Mouse (Mus musculus) CH12.LX (cell line): ENCODE results near the gene Caap1. TPM values are rescaled to one million over a fixed set of nuclear protein-coding genes. Genes with fewer than 3 reads are reported as not detected.

Source experiments
- DNase-seq: peaks from one replicate; pipeline ENCODE4 v3.0.0-alpha.2; 2013; ENCODE audit errors: extremely low read depth
- H3K27ac ChIP-seq: 2 replicates; pipeline ENCODE4 v1.5.1; 2012; ENCODE audit warnings: low read depth, mild to moderate bottlenecking, control low read depth, moderate library complexity; ENCODE audit not compliant: insufficient read depth
- H3K27me3 ChIP-seq: replicated peaks from 2 replicates; pipeline ENCODE3; 2012; ENCODE audit warnings: inconsistent platforms
- H3K36me3 ChIP-seq, 2 experiments: replicated peaks in 1 of 2; 2 replicates each; pipeline versions ENCODE3 to v1.6.1; 2012; ENCODE audit warnings: inconsistent platforms in 1 of 2, low read length in 1 of 2, mild to moderate bottlenecking in 1 of 2, mixed read lengths in 1 of 2, moderate library complexity in 1 of 2; ENCODE audit not compliant: control insufficient read depth in 1 of 2, insufficient read depth in 1 of 2
- H3K4me1 ChIP-seq, 2 experiments: 2 replicates each; pipeline ENCODE4 v1.6.1; 2012; ENCODE audit warnings: inconsistent platforms in 1 of 2, moderate library complexity in 1 of 2; ENCODE audit not compliant: insufficient read depth in 2 of 2, control insufficient read depth in 1 of 2
- H3K4me2 ChIP-seq: 2 replicates; pipeline ENCODE4 v1.6.1; 2012; ENCODE audit warnings: low read depth, mild to moderate bottlenecking, control low read depth; ENCODE audit not compliant: poor library complexity, insufficient read depth, severe bottlenecking
- H3K4me3 ChIP-seq, 3 experiments: fragments of 150-350 bp in 1 of 3; sonication (generic) in 1 of 3; replicated peaks in 1 of 3; 2 replicates each; pipeline versions ENCODE3 to v1.5.1; 2011 to 2012; ENCODE audit warnings: low read depth in 2 of 3, low read length in 2 of 3, mild to moderate bottlenecking in 2 of 3, moderate library complexity in 2 of 3, control low read depth in 1 of 3, improper control_type of control experiment in 1 of 3, inconsistent platforms in 1 of 3, mixed read lengths in 1 of 3; ENCODE audit not compliant: poor library complexity in 1 of 3
- H3K79me2 ChIP-seq: replicated peaks from 2 replicates; pipeline ENCODE4 v1.6.1; 2012; ENCODE audit warnings: mild to moderate bottlenecking, moderate library complexity; ENCODE audit not compliant: control insufficient read depth, poor library complexity, insufficient read depth, severe bottlenecking; ENCODE audit errors: extremely low read depth
- H3K9ac ChIP-seq: 2 replicates; pipeline ENCODE4 v1.6.1; 2012; ENCODE audit warnings: low read depth, mild to moderate bottlenecking, control low read depth, moderate library complexity; ENCODE audit not compliant: insufficient read depth
- H3K9me3 ChIP-seq: replicated peaks from 2 replicates; pipeline ENCODE3; 2012; ENCODE audit warnings: low read length, inconsistent platforms, mixed read lengths
- CHD1 ChIP-seq: IDR thresholded peaks from 2 replicates; pipeline ENCODE4 v1.6.1; 2012; ENCODE audit warnings: low read depth, low read length, improper control_type of control experiment, inconsistent platforms
- CHD2 ChIP-seq: IDR thresholded peaks from 2 replicates; pipeline ENCODE4 v1.6.1; 2011; ENCODE audit warnings: low read length, improper control_type of control experiment
- CTCF ChIP-seq, 2 experiments: IDR thresholded peaks in 1 of 2; conservative IDR thresholded peaks in 1 of 2; 2 replicates each; pipeline ENCODE4 v1.5.1; 2011 to 2012; ENCODE audit warnings: low read depth in 2 of 2, low read length in 2 of 2, improper control_type of control experiment in 1 of 2, inconsistent platforms in 1 of 2, mild to moderate bottlenecking in 1 of 2, moderate library complexity in 1 of 2
- ELF1 ChIP-seq: IDR thresholded peaks from 2 replicates; pipeline ENCODE4 v1.6.1; 2014; ENCODE audit warnings: low read depth, mild to moderate bottlenecking, inconsistent platforms, low read length, improper control_type of control experiment
- EP300 ChIP-seq: IDR thresholded peaks from 2 replicates; pipeline ENCODE4 v1.6.1; 2011; ENCODE audit warnings: low read length, improper control_type of control experiment
- ETS1 ChIP-seq: conservative IDR thresholded peaks from 2 replicates; pipeline ENCODE4 v1.6.1; 2012; ENCODE audit warnings: low read depth, mild to moderate bottlenecking, inconsistent platforms, low read length, improper control_type of control experiment, moderate library complexity
- HCFC1 ChIP-seq: IDR thresholded peaks from 2 replicates; pipeline ENCODE4 v1.6.1; 2012; ENCODE audit warnings: low read depth, mild to moderate bottlenecking, inconsistent platforms, low read length, improper control_type of control experiment
- JUND ChIP-seq: conservative IDR thresholded peaks from 2 replicates; pipeline ENCODE4 v1.6.1; 2011; ENCODE audit warnings: low read depth, low read length, improper control_type of control experiment
- KAT2A ChIP-seq: IDR thresholded peaks from 2 replicates; pipeline ENCODE4 v1.6.1; 2012; ENCODE audit warnings: low read length, improper control_type of control experiment, inconsistent platforms; ENCODE audit not compliant: insufficient replicate concordance
- MAFK ChIP-seq: IDR thresholded peaks from 2 replicates; pipeline ENCODE4 v1.6.1; 2011; ENCODE audit warnings: low read length, improper control_type of control experiment; ENCODE audit not compliant: insufficient replicate concordance
- MAX ChIP-seq: IDR thresholded peaks from 2 replicates; pipeline ENCODE4 v1.6.1; 2011; ENCODE audit warnings: low read length, improper control_type of control experiment
- MAZ ChIP-seq: IDR thresholded peaks from 2 replicates; pipeline ENCODE4 v1.6.1; 2012; ENCODE audit warnings: low read depth, mild to moderate bottlenecking, inconsistent platforms, low read length, improper control_type of control experiment, moderate library complexity
- MEF2A ChIP-seq: IDR thresholded peaks from 2 replicates; pipeline ENCODE4 v1.6.1; 2014; ENCODE audit warnings: low read depth, mild to moderate bottlenecking, inconsistent platforms, low read length, improper control_type of control experiment, borderline replicate concordance
- MYC ChIP-seq: IDR thresholded peaks from 2 replicates; pipeline ENCODE4 v1.6.1; 2011; ENCODE audit warnings: low read depth, mild to moderate bottlenecking, improper control_type of control experiment, low read length
- NELFE ChIP-seq: IDR thresholded peaks from 2 replicates; pipeline ENCODE4 v1.6.1; 2011; ENCODE audit warnings: low read depth, low read length, improper control_type of control experiment
- POLR2AphosphoS2 ChIP-seq: IDR thresholded peaks from 2 replicates; pipeline ENCODE4 v1.6.1; 2011; ENCODE audit warnings: low read depth, low read length, improper control_type of control experiment
- RAD21 ChIP-seq: IDR thresholded peaks from 2 replicates; pipeline ENCODE4 v1.6.1; 2011; ENCODE audit warnings: low read depth, mild to moderate bottlenecking, low read length, improper control_type of control experiment, moderate library complexity
- SMC3 ChIP-seq: IDR thresholded peaks from 2 replicates; pipeline ENCODE4 v1.6.1; 2011; ENCODE audit warnings: low read depth, low read length, improper control_type of control experiment
- TBP ChIP-seq: conservative IDR thresholded peaks from 2 replicates; pipeline ENCODE4 v1.6.1; 2011; ENCODE audit warnings: low read depth, low read length, improper control_type of control experiment
- TCF12 ChIP-seq: IDR thresholded peaks from 2 replicates; pipeline ENCODE4 v1.6.1; 2014; ENCODE audit warnings: low read depth, mild to moderate bottlenecking, inconsistent platforms, low read length, improper control_type of control experiment
- ZC3H11A ChIP-seq: IDR thresholded peaks from 2 replicates; pipeline ENCODE4 v1.6.1; 2012; ENCODE audit warnings: low read depth, mild to moderate bottlenecking, inconsistent platforms, low read length, improper control_type of control experiment
- ZKSCAN1 ChIP-seq: IDR thresholded peaks from 2 replicates; pipeline ENCODE4 v1.6.1; 2012; ENCODE audit warnings: low read depth, inconsistent platforms, low read length, improper control_type of control experiment, borderline replicate concordance
- dilution Hi-C: fragments of 300-500 bp; cut with MboI; formaldehyde crosslinking; loops from 2 replicates; pipeline ENCODE4 v1.14.3; 2020; ENCODE audit warnings: low sequenced_read_pairs; ENCODE audit not compliant: extremely low pct_unique_long_range_greater_than_20kb, extremely low pct_ligation_motif_present
- in situ Hi-C: fragments of 300-500 bp; cut with MboI; formaldehyde crosslinking; loops from 3 replicates; pipeline ENCODE4 v1.14.3; 2019; ENCODE audit warnings: low sequenced_read_pairs, low pct_ligation_motif_present, low pct_unique_long_range_greater_than_20kb, mixed read lengths
- polyA plus RNA-seq: library from polyadenylated mRNA; unstranded; fragments of >175 nt; gene quantifications from 2 replicates; pipeline ENCODE4 v1.2.1, GENCODE M21; 2012; ENCODE audit warnings: low read depth; ENCODE audit not compliant: insufficient read length
- total RNA-seq, 2 experiments: library from RNA; depleted of rRNA; stranded (reverse); fragments of 300-350 nt in 1 of 2; fragments of >200 nt in 1 of 2; gene quantifications; 2 replicates each; pipeline ENCODE4 v1.2.3; 2012 to 2014

Caap1 gene
- total and polyA plus RNA-seq, 3 experiments, result 10.2 to 34.1 (median 18.7) TPM

DNA sequence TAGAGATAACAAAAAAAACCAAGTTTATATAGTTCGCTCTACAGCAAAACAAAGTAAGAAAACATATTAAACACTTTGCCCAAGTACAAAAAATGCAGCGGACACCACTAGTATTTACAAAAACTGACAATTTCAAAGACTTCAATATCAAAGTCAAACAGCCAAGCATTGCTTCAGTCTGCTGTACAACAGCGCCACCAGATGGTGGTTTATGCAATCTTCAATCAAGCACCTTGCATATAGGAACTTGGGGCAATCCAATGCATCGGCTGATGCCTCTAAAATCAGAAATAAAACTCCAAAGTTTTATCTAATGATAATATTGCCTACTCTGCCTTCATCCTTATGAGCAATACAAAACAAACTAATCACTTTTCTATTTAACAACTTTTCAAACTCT, 39.0 kb downstream of the Caap1 start:
- Histone ChIP-seq H3K36me3 (peaks cover 3 to 20% of the 10 kb centered on the region in 2 experiments), H3K27ac (no peak overlapping the region), H3K79me2 (no peaks in the 10 kb centered on the region), H3K9ac (no peak overlapping the region), H3K4me2 (no peak overlapping the region), H3K4me3 (no peak overlapping the region), H3K27me3 (no peaks in the 10 kb centered on the region), H3K9me3 (no peaks in the 10 kb centered on the region), H3K4me1 (no peaks in the 10 kb centered on the region)
- in situ Hi-C loops (no loop called here), dilution Hi-C loops (no loop called here)
- TF ChIP-seq TCF12, result no peak
- TF ChIP-seq RAD21, result peak; percentile 71
- peak; percentile 29; the same call in 1 of the 2 replicates for TF ChIP-seq SMC3
- TF ChIP-seq CTCF (conservative IDR thresholded peaks at IDR 0.05 in 1 of 2, IDR thresholded peaks at IDR 0.05 in 1 of 2; ENCODE audit: low read depth in 2 of 2, low read length in 2 of 2), result peak; percentile 24 to 67; a peak in 2 of 4 replicates
- DNase-seq, result peak; percentile 53

DNA sequence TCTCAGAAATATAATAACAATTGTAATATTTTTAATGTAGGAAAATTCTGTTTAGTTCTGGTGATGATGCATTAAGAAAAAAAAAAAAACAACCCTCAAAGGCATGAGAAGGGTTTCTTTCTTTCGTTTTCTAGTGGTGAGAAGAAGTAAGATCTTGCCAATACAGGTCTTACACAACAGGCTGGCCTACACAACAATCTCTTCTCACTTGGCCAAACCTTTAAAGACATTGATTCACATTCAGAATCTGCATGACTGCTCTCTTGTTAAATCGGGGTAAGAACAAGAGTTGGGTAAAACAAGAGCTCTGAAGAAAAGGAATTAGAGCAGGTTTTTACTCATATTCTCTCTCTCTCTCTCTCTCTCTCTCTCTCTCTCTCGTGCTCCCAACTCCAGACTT, 41.2 kb downstream of the Caap1 start:
- no peak for DNase-seq
- Histone ChIP-seq H3K9ac (no peak overlapping the region), H3K79me2 (no peaks in the 10 kb centered on the region), H3K27ac (no peak overlapping the region), H3K4me2 (no peak overlapping the region), H3K9me3 (no peaks in the 10 kb centered on the region), H3K27me3 (no peaks in the 10 kb centered on the region), H3K36me3 (peaks cover 3 to 33% of the 10 kb centered on the region in 2 experiments), H3K4me3 (no peak overlapping the region), H3K4me1 (no peaks in the 10 kb centered on the region)
- TF ChIP-seq ELF1 (no peak), ETS1 (no peak), JUND (no peak), HCFC1 (no peak), MEF2A (no peak), KAT2A (no peak), TBP (no peak), MAFK (no peak), EP300 (no peak)
- in situ Hi-C loops (no loop called here), dilution Hi-C loops (no loop called here)

GRCm38 (mm10) chr4:94476749-94477399, 79.7 kb downstream of the Caap1 start:
- no peak for TF ChIP-seq HCFC1
- TF ChIP-seq CTCF (conservative IDR thresholded peaks at IDR 0.05 in 1 of 2, IDR thresholded peaks at IDR 0.05 in 1 of 2; ENCODE audit: low read depth in 2 of 2, low read length in 2 of 2), result no peak
- no peak for TF ChIP-seq MYC
- TF ChIP-seq RAD21, result no peak
- TF ChIP-seq CHD1, result no peak
- no peak for TF ChIP-seq ZC3H11A
- no peak for TF ChIP-seq TBP
- no peak for TF ChIP-seq SMC3
- no peak for TF ChIP-seq POLR2AphosphoS2
- no peak for TF ChIP-seq KAT2A
- TF ChIP-seq CHD2, result no peak
- no peak for TF ChIP-seq ELF1
- TF ChIP-seq NELFE, result no peak
- no peak for TF ChIP-seq ZKSCAN1
- no peak for TF ChIP-seq TCF12
- TF ChIP-seq MAX, result no peak
- TF ChIP-seq EP300, result no peak
- no peak for TF ChIP-seq MAFK
- no peak for TF ChIP-seq ETS1
- TF ChIP-seq MAZ, result no peak
- dilution Hi-C loops (no loop called here), in situ Hi-C loops (no loop called here)
- no peak for DNase-seq
- Histone ChIP-seq H3K27ac (no peak overlapping the region), H3K4me2 (no peak overlapping the region), H3K9ac (no peak overlapping the region), H3K79me2 (no peaks in the 10 kb centered on the region), H3K36me3 (peaks cover 0 to 4% of the 10 kb centered on the region in 2 experiments), H3K27me3 (no peaks in the 10 kb centered on the region), H3K9me3 (no peaks in the 10 kb centered on the region), H3K4me1 (peaks cover 0 to 2% of the 10 kb centered on the region in 2 experiments; a peak in 1 of 4 replicates), H3K4me3 (no peak overlapping the region)
